Mouse (Mus musculus) gastrocnemius, postnatal 14 days (tissue): ENCODE measurements around the gene Pde10a. TPM values are rescaled to one million over a fixed set of nuclear protein-coding genes. Genes with fewer than 3 reads are reported as not detected.

Source experiments
- DNase-seq: peaks from one replicate; pipeline ENCODE4 v3.0.0; 2021; ENCODE audit warnings: mixed read lengths
- intact Hi-C: fragments of 180-260 bp; cut with DNase I; formaldehyde crosslinking; loops from one replicate; pipeline ENCODE4 v1.15.1; 2025; ENCODE audit warnings: low total_unique reads
- total RNA-seq, 2 experiments: library from RNA; stranded (reverse); gene quantifications; 2 replicates each; pipeline ENCODE4 v1.2.3; 2021

Gene Pde10a
- total RNA-seq, 2 experiments from 2014 or later = 5.2 to 6.5 TPM

DNA sequence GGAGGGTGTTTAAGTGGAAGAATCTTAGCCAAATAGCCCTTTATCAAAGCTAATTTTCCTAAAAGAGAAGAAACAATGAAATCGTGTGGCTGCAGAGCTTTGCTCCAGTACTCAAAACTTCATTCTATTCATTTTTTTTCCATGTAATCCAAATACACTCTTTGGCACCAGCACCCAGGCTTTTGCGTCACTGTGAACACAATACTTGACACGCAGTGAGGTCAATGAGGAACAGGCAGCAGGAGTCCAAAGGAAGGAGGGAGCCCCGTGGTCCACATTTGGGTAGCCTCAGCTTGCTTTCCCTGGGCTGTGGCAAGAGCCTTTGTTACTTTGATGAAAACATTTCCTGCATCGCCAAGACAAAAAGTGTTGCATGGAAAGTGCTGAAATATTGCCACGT is 284.6 kb downstream of the Pde10a start:
- intact Hi-C loops = loop anchor here (5.0 to 10.0 kb wide), 2 partner anchors 128 to 195 kb away; no protein-coding TSS in a partner anchor
- DNase-seq = no peak

DNA sequence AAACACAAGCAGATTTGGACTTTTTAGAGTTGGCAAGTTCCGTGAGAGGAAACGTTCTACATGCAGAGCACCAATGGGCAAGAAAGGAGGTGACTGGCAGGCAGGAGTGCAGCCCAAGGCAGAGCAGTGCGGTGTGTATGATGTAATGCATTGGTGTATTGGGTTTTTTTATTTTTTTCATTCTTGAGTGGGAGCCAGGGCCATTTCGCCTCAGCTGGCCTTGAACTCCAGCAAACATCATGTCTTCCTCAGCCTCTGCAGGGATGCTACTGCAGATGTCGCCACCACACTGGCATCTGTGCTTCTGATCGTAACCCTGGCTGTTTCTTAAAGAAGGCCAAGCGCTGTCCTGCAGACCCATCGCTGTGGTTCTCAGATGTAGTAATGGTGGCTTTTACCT is 285.0 kb downstream of the Pde10a start:
- intact Hi-C loops = no loop called here
- no peak for DNase-seq

DNA sequence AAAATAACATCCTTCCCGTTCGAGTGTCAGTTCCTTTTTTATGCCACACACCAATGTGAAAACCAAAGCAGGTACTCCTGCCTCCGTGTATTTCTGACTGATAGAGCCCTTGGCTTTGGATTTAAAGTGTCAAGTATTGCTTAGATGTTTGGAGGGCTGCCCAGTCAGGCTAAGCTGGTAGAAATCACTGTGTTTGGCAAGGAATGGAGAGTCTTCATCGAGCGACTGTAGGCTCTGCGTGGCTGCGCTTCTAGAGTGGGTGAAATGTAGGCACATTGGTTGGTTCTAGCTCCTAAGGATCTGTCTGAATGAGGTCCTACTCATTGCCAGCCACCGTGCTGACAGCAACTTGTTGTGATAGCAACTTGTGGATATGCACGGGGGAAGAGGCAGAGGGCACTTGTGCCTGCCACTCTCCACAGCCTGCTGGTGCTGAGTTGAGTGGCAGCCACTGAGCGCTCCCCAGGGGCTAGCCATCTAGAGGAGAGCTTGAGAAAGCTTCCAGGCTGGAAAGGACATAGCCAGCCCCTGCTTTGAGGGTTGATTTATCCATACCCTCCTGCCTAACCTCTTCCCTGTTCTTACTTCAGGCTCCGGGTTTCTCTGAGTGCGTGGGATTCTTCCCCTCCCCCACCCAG is 287.2 kb downstream of the Pde10a start:
- peak; percentile 22 for DNase-seq
- intact Hi-C loops = no loop called here

DNA sequence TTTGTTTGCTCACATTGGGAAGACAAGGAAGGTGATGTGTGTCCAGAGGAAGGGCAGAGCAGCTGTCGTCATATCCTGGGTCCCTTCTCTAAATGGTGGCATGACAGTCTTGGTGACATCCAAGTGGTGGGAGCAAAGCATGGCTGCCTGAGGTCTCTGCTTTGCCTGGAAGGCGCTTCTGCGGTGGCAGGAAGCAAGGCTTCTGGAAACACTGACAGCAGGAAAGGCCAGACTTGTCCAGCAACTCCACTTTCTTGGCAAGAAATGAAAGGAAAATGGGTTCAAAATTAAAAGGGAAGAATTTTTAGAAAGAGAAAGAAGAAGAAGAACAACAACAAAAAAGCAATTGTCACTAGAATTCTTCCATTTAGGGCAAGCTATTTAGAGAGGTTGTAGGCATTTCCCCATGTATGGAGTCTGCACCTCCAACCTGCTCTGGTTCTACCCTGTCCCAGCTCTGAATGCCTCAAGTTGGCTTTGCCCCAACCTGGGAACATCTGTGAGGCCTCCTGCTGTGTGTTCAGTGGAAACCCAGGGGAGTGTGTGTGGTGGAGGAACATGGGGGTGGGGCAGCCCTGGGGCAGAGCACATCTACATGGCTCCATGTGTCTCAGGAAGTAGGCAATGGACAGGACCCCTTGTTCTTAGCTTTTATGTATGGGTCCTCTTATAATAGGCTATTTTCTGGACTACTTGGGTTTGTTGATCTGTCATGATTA is 288.8 kb downstream of the Pde10a start:
- intact Hi-C loops = no loop called here
- DNase-seq = peak; percentile 29

DNA sequence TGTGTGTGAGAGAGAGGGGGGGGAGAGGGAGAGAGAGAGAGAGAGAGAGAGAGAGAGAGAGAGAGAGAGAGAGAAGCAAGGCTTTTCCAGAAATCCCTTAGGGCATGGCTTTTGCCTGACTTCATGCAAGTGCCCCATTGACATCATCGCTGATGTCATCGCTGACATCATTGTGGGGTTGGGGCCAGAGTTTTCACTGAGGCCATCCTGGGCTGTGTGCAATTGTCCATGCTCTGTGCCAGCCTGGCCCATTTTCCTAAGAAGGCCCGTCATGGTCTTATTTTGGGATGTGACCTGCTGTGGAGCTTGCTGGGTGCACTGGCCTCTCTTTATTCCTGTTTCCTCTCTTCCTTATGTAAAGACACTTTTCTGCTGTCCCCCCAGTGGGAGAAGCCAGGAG is 290.2 kb downstream of the Pde10a start:
- intact Hi-C loops = no loop called here
- DNase-seq = peak; percentile 37

DNA sequence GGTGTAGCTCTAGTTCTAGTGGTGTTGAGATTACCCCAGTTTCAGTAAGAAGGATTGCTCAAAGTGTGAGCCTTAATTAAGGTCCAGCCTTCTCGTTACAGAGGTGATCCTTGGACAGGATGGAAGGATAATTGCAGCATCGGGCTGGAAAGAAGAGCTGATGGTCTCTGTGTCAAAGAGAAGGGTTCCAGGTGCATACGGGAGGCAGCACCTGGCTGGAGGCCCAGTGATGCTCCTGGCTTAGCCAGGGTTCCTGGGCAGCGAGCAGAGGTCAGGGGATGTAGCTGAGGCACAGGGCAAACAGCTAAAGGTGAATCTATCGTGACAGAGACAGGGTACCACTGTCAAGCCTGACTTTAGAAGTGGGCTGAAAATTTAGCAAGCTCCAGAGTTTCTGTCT is 290.7 kb downstream of the Pde10a start:
- DNase-seq = no peak
- intact Hi-C loops = no loop called here

DNA sequence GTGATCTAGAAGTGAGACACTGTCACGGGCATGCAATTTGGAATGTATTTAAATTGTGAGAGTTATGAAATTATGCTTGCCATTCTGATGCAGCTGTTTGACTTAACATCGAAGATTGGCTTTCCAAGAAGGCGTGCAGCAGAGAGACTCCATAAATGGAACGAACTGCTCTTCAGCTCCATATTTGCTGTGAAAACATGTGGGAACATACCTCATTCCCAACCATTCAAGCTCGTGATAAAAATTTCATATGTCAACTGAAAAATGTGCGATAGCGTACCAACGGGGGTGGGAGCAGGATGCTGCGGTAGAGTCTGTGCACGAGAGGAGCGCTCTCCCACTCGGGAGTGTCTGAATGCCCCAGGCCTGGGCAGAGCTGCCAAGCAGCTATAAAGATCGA is 293.5 kb downstream of the Pde10a start:
- DNase-seq = no peak
- intact Hi-C loops = no loop called here

DNA sequence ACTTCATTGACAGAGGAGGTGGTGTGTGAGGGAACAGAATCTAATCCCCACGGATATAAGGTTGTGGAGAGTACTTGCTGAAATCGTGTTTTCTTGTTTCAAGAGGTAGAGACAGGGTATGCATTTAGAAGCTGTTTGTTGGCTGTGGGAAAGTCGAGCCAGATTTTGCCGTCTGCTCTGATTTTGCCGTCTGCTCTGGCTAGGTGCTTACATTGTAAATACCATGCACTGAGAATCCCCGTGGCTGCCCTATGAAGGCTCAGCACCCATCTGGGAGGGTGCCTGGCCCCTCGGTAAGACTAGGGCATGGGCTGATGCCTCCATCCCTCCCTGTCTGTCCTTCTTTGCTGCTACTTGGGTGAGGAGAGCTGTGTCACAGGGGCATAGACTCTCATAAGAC is 298.4 kb downstream of the Pde10a start:
- intact Hi-C loops = no loop called here
- no peak for DNase-seq

DNA sequence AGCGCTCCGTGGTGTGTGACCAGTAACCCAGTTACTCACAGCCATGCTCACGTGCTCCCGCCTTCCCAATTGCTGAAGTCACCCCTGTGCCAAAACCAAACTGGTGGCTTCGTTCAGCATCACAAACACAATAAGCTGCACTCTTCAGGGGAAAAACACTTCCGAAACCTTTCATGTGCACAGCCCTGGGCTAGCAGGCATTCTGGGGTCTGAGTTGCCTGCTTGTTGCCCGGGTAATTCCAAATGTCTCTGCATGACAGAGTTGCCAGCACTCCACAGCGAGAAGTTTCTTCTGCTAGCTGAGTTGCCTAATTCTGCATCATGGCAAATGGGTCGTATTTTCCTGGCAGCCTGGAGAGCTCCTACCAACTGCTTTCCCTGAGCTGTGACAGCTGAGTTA is 302.0 kb downstream of the Pde10a start:
- intact Hi-C loops = no loop called here
- no peak for DNase-seq

DNA sequence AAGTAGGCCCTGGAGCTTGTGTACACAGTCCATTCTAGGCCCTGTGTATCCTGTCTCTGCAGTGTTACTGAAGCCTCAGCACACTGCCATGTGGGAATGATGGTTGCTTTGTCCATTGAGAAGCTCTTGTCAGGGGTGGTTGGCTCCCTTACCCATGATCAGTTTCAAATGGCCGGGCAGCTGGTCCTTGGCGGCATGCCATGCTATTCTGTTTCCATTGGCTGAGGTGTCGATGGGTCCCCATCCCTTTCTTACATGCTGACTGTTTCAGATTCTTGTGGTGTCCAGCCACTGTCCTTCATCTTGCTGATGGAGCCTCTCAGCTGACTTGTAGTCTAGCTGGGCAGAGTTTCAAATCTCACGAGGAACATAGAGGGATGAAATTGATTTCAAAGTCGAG is 305.8 kb downstream of the Pde10a start:
- intact Hi-C loops = no loop called here
- no peak for DNase-seq

DNA sequence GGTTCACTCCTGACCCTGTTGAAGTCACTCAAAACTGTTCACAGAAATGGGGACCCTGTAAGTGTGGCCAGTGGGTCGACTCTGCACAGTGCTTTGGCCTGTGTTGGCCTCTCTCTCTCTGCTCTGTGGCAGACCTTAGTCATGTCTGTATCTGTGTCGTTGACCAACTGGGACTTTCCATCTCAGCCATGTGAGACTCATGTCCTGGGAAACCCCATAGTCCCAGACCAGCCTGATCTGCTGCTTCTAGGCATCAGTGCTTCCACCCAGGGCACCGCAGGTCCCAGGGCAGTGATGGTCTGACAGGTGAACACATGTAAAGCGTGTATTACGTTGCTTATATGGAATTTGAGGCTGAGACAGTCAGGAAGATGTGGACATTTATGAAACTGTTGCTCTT is 311.1 kb downstream of the Pde10a start:
- no peak for DNase-seq
- intact Hi-C loops = no loop called here

DNA sequence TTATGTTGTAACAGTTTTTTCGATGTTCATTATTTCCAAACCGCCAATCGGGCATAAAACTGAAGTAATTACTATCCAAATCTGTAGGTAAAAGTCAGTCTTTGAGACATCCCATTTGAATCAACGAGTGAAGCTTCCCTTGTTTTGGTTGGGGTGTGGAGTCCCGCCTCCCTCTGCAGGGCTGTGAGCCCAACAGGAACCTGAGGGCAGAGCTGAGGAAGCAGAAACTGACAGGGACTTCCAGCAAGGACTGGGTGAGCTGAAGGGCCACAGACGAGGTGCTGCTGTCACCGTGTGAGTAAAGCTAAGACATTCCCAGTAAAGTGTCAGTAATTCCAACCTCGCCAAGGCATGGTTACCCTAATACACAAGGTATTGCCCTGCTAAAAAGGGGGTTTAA is 313.1 kb downstream of the Pde10a start:
- intact Hi-C loops = no loop called here
- DNase-seq = no peak

DNA sequence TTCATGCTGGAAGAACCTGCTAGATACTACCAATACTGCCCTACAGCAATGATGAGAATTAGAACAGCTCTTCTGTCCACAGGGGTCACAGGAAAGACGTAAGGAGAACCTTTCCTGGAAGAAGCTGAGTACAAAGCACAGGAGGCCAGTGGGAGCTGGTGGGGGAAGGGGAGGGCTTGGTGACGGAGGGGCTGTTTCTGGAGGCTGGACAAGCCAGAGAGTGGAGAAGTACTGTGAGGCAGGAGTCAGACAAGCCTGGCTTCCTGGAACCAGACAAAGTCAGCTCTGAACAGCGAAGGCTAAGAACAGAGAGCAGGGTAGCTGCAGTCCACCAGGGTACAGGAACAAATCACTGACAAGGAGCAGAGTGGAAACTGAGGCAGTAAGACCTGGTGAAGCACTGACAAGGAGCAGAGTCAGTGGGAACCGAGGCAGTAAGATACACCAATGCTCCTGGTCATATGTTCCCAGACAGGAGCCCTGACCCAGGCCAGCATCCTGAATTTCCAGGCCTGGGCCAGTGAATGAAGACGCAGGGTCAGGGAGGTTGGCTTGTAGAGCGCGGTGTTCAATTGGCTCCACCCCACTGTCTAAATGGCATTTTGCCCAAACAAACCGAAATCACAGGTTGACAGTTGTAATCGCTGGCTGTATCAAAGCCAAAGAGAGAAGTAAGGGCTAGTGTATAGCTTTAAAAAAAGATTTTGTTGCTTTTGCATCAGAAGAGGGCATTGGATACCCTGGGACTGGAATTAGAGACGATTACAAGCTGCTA is 314.3 kb downstream of the Pde10a start:
- intact Hi-C loops = no loop called here
- DNase-seq = no peak

DNA sequence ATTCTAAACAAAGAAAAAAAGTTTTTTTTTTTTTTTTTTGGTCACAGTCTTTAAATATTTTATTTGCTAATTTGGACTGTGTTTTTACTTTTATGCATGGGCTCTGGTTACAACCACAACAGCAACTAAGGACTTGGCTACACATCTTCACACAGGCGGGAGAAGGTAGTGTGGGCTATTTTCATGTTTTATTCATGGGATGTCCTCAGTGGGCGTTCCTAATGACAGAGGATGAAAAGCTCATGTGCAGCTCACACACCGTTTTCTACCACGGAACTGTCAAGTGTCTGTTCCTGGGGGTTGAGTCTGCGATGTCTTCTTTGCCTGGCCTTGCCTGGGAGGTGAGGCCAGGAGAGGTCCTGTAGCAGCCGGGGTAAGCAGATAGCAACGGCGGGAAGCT is 315.9 kb downstream of the Pde10a start:
- no peak for DNase-seq
- intact Hi-C loops = no loop called here

DNA sequence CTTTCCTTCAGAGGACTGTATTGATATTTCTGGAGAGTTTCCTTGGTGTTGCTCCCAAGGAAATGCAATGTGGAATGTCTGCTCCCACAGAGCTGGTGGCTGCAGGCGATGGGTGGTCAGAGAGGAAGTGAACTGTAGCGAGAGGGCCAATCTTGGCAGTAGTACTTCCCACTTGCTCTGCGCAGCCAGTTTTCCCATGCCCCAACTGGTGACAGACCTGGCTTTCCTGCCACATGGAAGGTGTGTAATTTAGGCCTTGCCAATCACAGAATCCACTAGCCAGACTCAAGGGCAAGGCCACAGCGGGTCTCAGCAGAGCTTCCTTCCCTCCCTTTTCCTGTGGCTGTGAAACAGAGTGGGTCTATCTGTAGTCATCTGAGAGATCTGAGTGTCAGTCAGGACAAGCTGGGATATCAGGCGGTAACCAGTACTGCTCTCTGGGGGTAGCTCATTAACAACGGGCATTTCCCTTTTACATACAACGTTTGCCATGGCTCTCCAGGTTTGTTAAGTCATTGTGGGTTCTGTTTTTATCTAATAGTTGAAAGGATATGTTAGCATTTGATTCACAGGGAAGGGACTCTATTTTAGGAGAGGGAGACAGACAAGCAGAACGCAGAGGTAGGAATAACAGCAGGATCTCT is 316.8 kb downstream of the Pde10a start:
- intact Hi-C loops = no loop called here

DNA sequence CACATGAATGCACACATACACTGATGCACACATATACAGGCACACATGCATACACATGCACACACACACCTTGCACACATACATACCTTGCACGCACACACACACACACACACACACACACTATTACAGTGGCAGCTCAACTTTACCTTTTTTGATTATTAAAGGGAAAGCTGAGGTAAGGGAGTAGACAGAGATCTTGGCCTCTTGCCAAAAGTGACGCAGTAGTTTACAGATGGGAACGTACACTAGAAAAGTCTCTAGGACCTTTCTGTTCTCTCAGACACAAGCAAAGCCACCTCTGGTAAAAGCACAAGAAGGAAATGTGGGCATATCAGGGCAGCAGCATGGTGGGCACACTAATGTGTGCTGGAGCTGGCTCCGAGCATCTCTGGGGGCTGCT is 317.5 kb downstream of the Pde10a start:
- intact Hi-C loops = no loop called here
- no peak for DNase-seq

More for the DNA sequence above, 316.8 kb downstream of the Pde10a start:
- DNase-seq = no peak

DNA sequence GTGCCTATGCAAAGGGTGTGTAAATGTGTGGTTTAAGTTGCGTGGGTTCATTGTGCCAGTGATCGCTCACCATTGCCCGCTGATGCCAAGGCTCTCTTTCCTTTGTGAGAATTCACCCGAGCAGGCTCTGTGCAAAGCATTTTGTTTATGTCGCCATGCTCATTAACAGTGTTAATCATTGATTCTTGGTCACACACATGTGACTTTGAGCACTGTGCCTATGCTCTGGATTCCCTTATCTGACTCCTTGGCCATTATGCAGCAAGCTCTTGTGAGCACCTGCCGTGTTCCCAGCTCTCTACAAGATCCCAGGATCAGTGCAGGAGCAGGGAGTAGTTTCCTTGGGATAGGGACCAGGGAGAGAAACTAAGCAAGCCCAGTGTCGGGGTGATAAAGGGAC is 318.8 kb downstream of the Pde10a start:
- no peak for DNase-seq
- intact Hi-C loops = no loop called here

DNA sequence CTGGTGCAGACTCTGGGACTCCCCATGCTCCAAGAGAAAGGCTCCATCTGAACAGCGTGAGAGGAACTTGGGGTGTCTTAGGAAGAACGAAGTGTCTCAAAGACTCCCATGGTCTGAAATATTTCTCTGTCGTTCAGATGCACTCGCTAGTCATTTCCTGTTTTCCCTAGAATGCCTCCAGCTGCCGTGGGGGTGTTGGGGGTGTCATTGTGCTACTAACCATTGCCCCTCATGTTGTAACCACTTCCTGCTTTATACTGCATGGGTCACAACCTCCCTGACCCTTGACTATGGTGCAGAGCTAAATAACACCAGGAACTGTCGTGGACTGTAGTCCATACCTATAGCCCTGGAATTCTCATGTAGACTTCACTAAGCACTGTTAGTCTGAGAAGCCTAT is 321.3 kb downstream of the Pde10a start:
- intact Hi-C loops = no loop called here
- DNase-seq = no peak

DNA sequence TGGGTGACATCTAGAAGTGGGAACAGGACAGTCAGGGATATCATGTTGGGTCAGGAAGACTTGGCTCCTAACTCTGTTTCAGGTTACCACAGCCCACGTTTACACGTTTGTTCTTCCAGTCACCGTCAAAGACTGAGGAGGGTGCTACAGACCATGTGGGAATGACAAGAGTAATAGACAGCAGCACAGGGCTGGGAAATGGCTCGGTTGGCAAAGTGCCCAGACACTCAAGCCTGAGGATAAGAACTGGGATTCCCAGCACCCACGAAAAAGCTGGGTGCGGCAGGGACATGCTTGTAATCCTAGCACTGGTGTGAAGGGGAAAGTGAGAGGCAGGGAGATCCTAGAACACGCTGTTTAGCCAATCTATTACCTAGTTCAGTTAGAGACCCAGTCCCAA is 322.4 kb downstream of the Pde10a start:
- intact Hi-C loops = no loop called here
- DNase-seq = peak; percentile 19

DNA sequence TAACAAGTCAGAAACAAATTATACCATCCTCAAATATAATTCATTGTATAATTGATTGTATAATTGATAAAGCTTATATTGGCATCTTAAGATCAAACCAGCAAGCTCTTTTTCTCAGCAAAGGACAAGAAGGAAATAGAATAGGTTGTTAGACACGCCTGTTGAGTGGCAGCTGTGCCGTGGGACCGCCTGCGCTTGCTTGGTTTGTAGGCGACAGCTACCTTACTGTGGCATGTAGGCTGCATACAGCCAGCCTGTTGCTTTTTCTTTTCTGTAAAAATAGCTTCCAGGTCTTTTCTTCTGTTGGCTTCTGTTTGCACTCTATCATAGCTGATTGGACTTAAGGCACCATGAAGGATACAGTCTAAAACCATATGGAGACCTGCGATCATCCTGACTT is 326.7 kb downstream of the Pde10a start:
- intact Hi-C loops = no loop called here
- DNase-seq = no peak
